Mouse (Mus musculus): ENCODE measurements around the gene C1qtnf9. TPM values are rescaled to one million over a fixed set of nuclear protein-coding genes. Genes with fewer than 3 reads are reported as not detected.

The C1qtnf9 gene
- polyA plus RNA-seq, 1 experiment from 2014 or later, result 4.0 TPM

GRCm38 (mm10) chr14:60784427-60785315 is 16.7 kb downstream of the C1qtnf9 start, which contains the start of gene Mipep:
Gene Mipep (plus strand): TSS chr14:60784573.
- Histone ChIP-seq H3K4me3 (replicated peaks; ENCODE audit: low read length) (peak within 1 kb of the TSS; percentile 85), H3K36me3 (ENCODE audit: control insufficient read depth, insufficient read depth, low read length) (no peaks in the 10 kb centered on the region), H3K9me3 (replicated peaks; ENCODE audit: control insufficient read depth, low read length) (no peaks in the 10 kb centered on the region), H3K27ac (ENCODE audit: low read length) (peak within 1 kb of the TSS; percentile 46), H3K4me2 (ENCODE audit: low read depth, low read length) (peak within 1 kb of the TSS; percentile 93), H3K27me3 (ENCODE audit: control insufficient read depth, insufficient read depth, low read length) (no peaks in the 10 kb centered on the region), H3K4me1 (ENCODE audit: control insufficient read depth, insufficient read depth, low read length) (no peaks in the 10 kb centered on the region), H3K9ac (ENCODE audit: low read length) (peak within 1 kb of the TSS; percentile 90)
- ATAC-seq (ENCODE audit: insufficient read depth, low FRiP score), result peak; percentile 89
- under 1% methylated on average over 61 of the region's 61 CpGs for WGBS

GRCm38 (mm10) chr14:60790103-60790502 is 22.2 kb downstream of the C1qtnf9 start:
- H3K4me3 ChIP-seq (replicated peaks; ENCODE audit: low read length), result no peak overlapping the region
- H3K9me3 ChIP-seq (replicated peaks; ENCODE audit: control insufficient read depth, low read length), result no peaks in the 10 kb centered on the region
- no peaks in the 10 kb centered on the region for H3K27me3 ChIP-seq (ENCODE audit: control insufficient read depth, insufficient read depth, low read length)
- H3K4me1 ChIP-seq (ENCODE audit: control insufficient read depth, insufficient read depth, low read length), result no peaks in the 10 kb centered on the region
- WGBS, result 44% methylated on average over 3 of the region's 3 CpGs
- ATAC-seq (ENCODE audit: insufficient read depth, low FRiP score), result no peak
- no peak overlapping the region for H3K4me2 ChIP-seq (ENCODE audit: low read depth, low read length)
- H3K27ac ChIP-seq (ENCODE audit: low read length), result no peak overlapping the region
- H3K36me3 ChIP-seq (ENCODE audit: control insufficient read depth, insufficient read depth, low read length), result 0 out of 2 replicates have a peak, but pooled peaks cover 4% of the 10 kb centered on the region
- H3K9ac ChIP-seq (ENCODE audit: low read length), result no peak overlapping the region

GRCm38 (mm10) chr14:60796600-60797322 is 28.8 kb downstream of the C1qtnf9 start:
- no peak overlapping the region for H3K4me3 ChIP-seq (replicated peaks; ENCODE audit: low read length)
- ATAC-seq (ENCODE audit: insufficient read depth, low FRiP score), result no peak
- no peak overlapping the region for H3K27ac ChIP-seq (ENCODE audit: low read length)
- no peak overlapping the region for H3K9ac ChIP-seq (ENCODE audit: low read length)
- no peaks in the 10 kb centered on the region for H3K4me1 ChIP-seq (ENCODE audit: control insufficient read depth, insufficient read depth, low read length)
- no peaks in the 10 kb centered on the region for H3K9me3 ChIP-seq (replicated peaks; ENCODE audit: control insufficient read depth, low read length)
- H3K27me3 ChIP-seq (ENCODE audit: control insufficient read depth, insufficient read depth, low read length), result no peaks in the 10 kb centered on the region
- 0 out of 2 replicates have a peak, but pooled peaks cover 6% of the 10 kb centered on the region for H3K36me3 ChIP-seq (ENCODE audit: control insufficient read depth, insufficient read depth, low read length)
- 81% methylated on average over 4 of the region's 4 CpGs for WGBS
- H3K4me2 ChIP-seq (ENCODE audit: low read depth, low read length), result no peak overlapping the region

GRCm38 (mm10) chr14:60797596-60797995 is 29.7 kb downstream of the C1qtnf9 start:
- Histone ChIP-seq H3K9ac (ENCODE audit: low read length) (no peak overlapping the region), H3K9me3 (replicated peaks; ENCODE audit: control insufficient read depth, low read length) (no peaks in the 10 kb centered on the region), H3K36me3 (ENCODE audit: control insufficient read depth, insufficient read depth, low read length) (0 out of 2 replicates have a peak, but pooled peaks cover 4% of the 10 kb centered on the region), H3K27me3 (ENCODE audit: control insufficient read depth, insufficient read depth, low read length) (no peaks in the 10 kb centered on the region), H3K4me3 (replicated peaks; ENCODE audit: low read length) (no peak overlapping the region), H3K4me2 (ENCODE audit: low read depth, low read length) (no peak overlapping the region), H3K4me1 (ENCODE audit: control insufficient read depth, insufficient read depth, low read length) (no peaks in the 10 kb centered on the region), H3K27ac (ENCODE audit: low read length) (no peak overlapping the region)
- 78% methylated on average over 5 of the region's 5 CpGs for WGBS
- ATAC-seq (ENCODE audit: insufficient read depth, low FRiP score), result no peak

GRCm38 (mm10) chr14:60798721-60799120 is 30.8 kb downstream of the C1qtnf9 start:
- ATAC-seq (ENCODE audit: insufficient read depth, low FRiP score), result no peak
- WGBS, result 93% methylated on average over 4 of the region's 4 CpGs

DNA sequence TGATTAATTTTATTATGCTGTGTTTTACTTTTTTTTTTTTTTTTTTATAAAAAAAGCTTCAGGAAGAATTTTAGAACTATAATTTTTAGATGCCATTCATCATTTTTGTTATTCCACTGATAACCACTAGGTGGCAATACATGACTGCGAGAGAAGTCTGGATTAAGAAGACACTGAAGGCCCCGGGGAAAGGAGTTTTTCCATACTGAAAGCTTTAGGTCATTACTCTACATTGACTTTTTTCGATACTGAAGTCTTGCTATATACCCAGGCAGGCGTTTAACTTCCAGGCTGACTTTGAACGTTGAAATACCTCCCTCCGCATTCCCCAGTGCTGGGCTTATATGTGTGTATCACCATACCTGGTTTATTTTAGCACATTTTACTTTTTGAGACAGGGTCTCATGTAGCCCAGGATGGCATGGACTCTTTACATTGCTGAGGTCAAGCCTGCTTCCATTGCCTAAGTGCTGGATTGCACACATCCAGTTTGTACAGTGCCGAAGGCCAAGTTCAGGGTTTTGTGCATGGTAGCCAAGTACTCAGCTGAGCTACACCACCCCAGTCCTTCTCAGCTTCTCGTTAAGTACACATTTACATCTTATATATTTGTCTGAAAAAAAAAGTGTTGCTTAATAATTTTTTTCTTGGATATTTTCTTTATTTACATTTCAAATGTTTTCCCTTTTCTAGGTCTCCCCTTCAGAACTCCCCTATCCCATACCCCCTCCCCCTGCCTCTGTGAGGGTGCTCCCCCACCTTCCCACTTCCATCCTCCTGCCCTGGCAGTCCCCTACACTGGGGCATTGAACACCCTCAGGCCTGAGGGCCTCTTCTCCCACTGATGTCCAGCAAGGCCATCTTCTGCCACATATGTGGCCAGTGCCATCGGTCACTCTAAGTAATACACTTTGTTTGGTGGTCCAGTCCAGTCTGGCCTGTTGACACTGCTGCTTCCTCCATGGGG is 32.1 kb downstream of the C1qtnf9 start:
- H3K4me3 ChIP-seq (replicated peaks; ENCODE audit: low read length), result no peak overlapping the region
- H3K4me2 ChIP-seq (ENCODE audit: low read depth, low read length), result no peak overlapping the region
- H3K9me3 ChIP-seq (replicated peaks; ENCODE audit: control insufficient read depth, low read length), result no peaks in the 10 kb centered on the region
- no peak overlapping the region for H3K27ac ChIP-seq (ENCODE audit: low read length)
- no peaks in the 10 kb centered on the region for H3K4me1 ChIP-seq (ENCODE audit: control insufficient read depth, insufficient read depth, low read length)
- 0 out of 2 replicates have a peak, but pooled peaks cover 4% of the 10 kb centered on the region for H3K36me3 ChIP-seq (ENCODE audit: control insufficient read depth, insufficient read depth, low read length)
- ATAC-seq (ENCODE audit: insufficient read depth, low FRiP score), result 0 out of 2 replicates have a peak, but pooled peaks have one; percentile 29
- H3K27me3 ChIP-seq (ENCODE audit: control insufficient read depth, insufficient read depth, low read length), result no peaks in the 10 kb centered on the region
- no peak overlapping the region for H3K9ac ChIP-seq (ENCODE audit: low read length)
- WGBS, result 44% methylated on average over 9 of the region's 9 CpGs

More at GRCm38 (mm10) chr14:60798721-60799120, 30.8 kb downstream of the C1qtnf9 start:
- Histone ChIP-seq H3K27me3 (ENCODE audit: control insufficient read depth, insufficient read depth, low read length) (no peaks in the 10 kb centered on the region), H3K9ac (ENCODE audit: low read length) (no peak overlapping the region), H3K4me1 (ENCODE audit: control insufficient read depth, insufficient read depth, low read length) (no peaks in the 10 kb centered on the region), H3K36me3 (ENCODE audit: control insufficient read depth, insufficient read depth, low read length) (0 out of 2 replicates have a peak, but pooled peaks cover 4% of the 10 kb centered on the region), H3K4me2 (ENCODE audit: low read depth, low read length) (no peak overlapping the region), H3K4me3 (replicated peaks; ENCODE audit: low read length) (no peak overlapping the region), H3K9me3 (replicated peaks; ENCODE audit: control insufficient read depth, low read length) (no peaks in the 10 kb centered on the region), H3K27ac (ENCODE audit: low read length) (no peak overlapping the region)

- ATAC-seq (ENCODE audit: insufficient read depth, low FRiP score), result no peak
- Histone ChIP-seq H3K36me3 (ENCODE audit: control insufficient read depth, insufficient read depth, low read length) (0 out of 2 replicates have a peak, but pooled peaks cover 2% of the 10 kb centered on the region), H3K4me2 (ENCODE audit: low read depth, low read length) (no peak overlapping the region), H3K27ac (ENCODE audit: low read length) (no peak overlapping the region), H3K9ac (ENCODE audit: low read length) (no peak overlapping the region), H3K4me3 (replicated peaks; ENCODE audit: low read length) (no peak overlapping the region), H3K4me1 (ENCODE audit: control insufficient read depth, insufficient read depth, low read length) (no peaks in the 10 kb centered on the region), H3K9me3 (replicated peaks; ENCODE audit: control insufficient read depth, low read length) (no peaks in the 10 kb centered on the region), H3K27me3 (ENCODE audit: control insufficient read depth, insufficient read depth, low read length) (no peaks in the 10 kb centered on the region)
- WGBS, result 85% methylated on average over 13 of the region's 13 CpGs
These were observed 34.1 kb downstream of the C1qtnf9 start for GRCm38 (mm10) chr14:60802026-60802425.

DNA sequence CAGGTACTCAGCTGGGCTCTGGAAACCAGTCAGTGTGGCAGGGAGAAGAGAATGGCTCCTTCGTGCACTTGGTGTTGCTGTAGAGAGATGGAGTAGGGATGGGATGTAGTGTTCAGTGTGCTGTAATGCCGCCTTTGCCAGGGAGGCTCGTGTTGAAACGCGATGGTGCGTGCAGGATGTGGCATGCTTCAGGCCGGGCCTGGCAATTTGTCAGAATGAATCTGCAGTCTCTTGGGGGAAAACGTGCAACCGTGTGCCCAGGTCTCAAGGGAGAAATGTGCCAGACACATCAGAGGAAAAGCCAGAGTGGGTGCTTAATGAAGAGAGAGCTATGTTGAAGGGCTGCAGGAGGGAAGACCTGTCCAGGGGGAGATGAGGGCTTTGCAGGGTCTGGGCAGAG is 37.0 kb downstream of the C1qtnf9 start:
- Histone ChIP-seq H3K4me2 (ENCODE audit: low read depth, low read length) (no peak overlapping the region), H3K9me3 (replicated peaks; ENCODE audit: control insufficient read depth, low read length) (no peaks in the 10 kb centered on the region), H3K9ac (ENCODE audit: low read length) (no peak overlapping the region), H3K4me3 (replicated peaks; ENCODE audit: low read length) (no peak overlapping the region), H3K27ac (ENCODE audit: low read length) (no peak overlapping the region), H3K36me3 (ENCODE audit: control insufficient read depth, insufficient read depth, low read length) (no peaks in the 10 kb centered on the region), H3K4me1 (ENCODE audit: control insufficient read depth, insufficient read depth, low read length) (no peaks in the 10 kb centered on the region), H3K27me3 (ENCODE audit: control insufficient read depth, insufficient read depth, low read length) (no peaks in the 10 kb centered on the region)
- WGBS, result 90% methylated on average over 9 of the region's 9 CpGs
- no peak for ATAC-seq (ENCODE audit: insufficient read depth, low FRiP score)
